Mouse (Mus musculus) limb, embryonic 13.5 days (tissue): ENCODE results near the gene Dmrt2. TPM values are rescaled to one million over a fixed set of nuclear protein-coding genes. Genes with fewer than 3 reads are reported as not detected.

Experiments
- ATAC-seq: fragments of 200-750 bp; cut with Nextera tagmentation; 2 replicates; pipeline ENCODE4 v1.8.0; 2017; ENCODE audit warnings: low read depth, moderate number of reproducible peaks, moderate TSS enrichment; ENCODE audit not compliant: low FRiP score
- H3K27ac ChIP-seq: fragments of 300-500 bp; sonication (generic); 2 replicates; pipeline ENCODE4 v1.5.1; 2015; ENCODE audit warnings: inconsistent platforms, mild to moderate bottlenecking, moderate library complexity
- H3K27me3 ChIP-seq: fragments of 300-500 bp; sonication (generic); 2 replicates; pipeline ENCODE4 v1.6.1; 2015; ENCODE audit warnings: mild to moderate bottlenecking, inconsistent platforms
- H3K36me3 ChIP-seq: fragments of 300-500 bp; sonication (generic); 2 replicates; pipeline ENCODE4 v1.6.1; 2015; ENCODE audit warnings: inconsistent platforms, mild to moderate bottlenecking, moderate library complexity
- H3K4me1 ChIP-seq: fragments of 300-500 bp; sonication (generic); 2 replicates; pipeline ENCODE4 v1.6.1; 2015; ENCODE audit warnings: inconsistent platforms
- H3K4me2 ChIP-seq: fragments of 300-500 bp; sonication (generic); replicated peaks from 2 replicates; pipeline ENCODE4 v1.6.1; 2015; ENCODE audit warnings: inconsistent platforms, mild to moderate bottlenecking, moderate library complexity
- H3K4me3 ChIP-seq: fragments of 300-500 bp; sonication (generic); 2 replicates; pipeline ENCODE4 v1.5.1; 2015; ENCODE audit warnings: moderate library complexity, mild to moderate bottlenecking, inconsistent platforms
- H3K9ac ChIP-seq: fragments of 300-500 bp; sonication (generic); 2 replicates; pipeline ENCODE4 v1.6.1; 2015; ENCODE audit warnings: mild to moderate bottlenecking, inconsistent platforms
- H3K9me3 ChIP-seq: fragments of 300-500 bp; sonication (generic); 2 replicates; pipeline ENCODE4 v1.6.1; 2016; ENCODE audit warnings: inconsistent platforms
- WGBS: fragments of 180-500 bp; shearing (Covaris S2); methylation state at CpG from one replicate; pipeline ENCODE4 v1.1.7; 2015; 5-methylcytosine and 5-hydroxymethylcytosine counted together
- polyA plus RNA-seq: library from polyadenylated mRNA; unstranded; fragments of >200 nt; fragmentation: Nextera tagmentation; extraction: Ambion mirVana; gene quantifications from 2 replicates; pipeline ENCODE4 v1.2.1, GENCODE M21; 2015

The Dmrt2 gene
- polyA plus RNA-seq, result 21.9 and 22.6 TPM in 2 replicates

GRCm38 (mm10) chr19:25672101-25672950 is at the start of gene Dmrt2:
Dmrt2 (plus strand) TSS chr19:25672411.
- H3K9ac ChIP-seq, result peak within 1 kb of the TSS; percentile 73
- H3K36me3 ChIP-seq, result no peaks in the 10 kb centered on the region
- no peak within 1 kb of the TSS; the same call in 1 of the 2 replicates for H3K27ac ChIP-seq
- under 1% methylated on average over 44 of the region's 44 CpGs for WGBS
- H3K9me3 ChIP-seq, result no peaks in the 10 kb centered on the region
- peak within 1 kb of the TSS; percentile 54 for H3K4me3 ChIP-seq
- H3K27me3 ChIP-seq, result peaks cover 99% of the 10 kb centered on the region
- peak within 1 kb of the TSS; percentile 80 for H3K4me2 ChIP-seq
- peak; percentile 99 for ATAC-seq
- peaks cover 25% of the 10 kb centered on the region for H3K4me1 ChIP-seq

DNA sequence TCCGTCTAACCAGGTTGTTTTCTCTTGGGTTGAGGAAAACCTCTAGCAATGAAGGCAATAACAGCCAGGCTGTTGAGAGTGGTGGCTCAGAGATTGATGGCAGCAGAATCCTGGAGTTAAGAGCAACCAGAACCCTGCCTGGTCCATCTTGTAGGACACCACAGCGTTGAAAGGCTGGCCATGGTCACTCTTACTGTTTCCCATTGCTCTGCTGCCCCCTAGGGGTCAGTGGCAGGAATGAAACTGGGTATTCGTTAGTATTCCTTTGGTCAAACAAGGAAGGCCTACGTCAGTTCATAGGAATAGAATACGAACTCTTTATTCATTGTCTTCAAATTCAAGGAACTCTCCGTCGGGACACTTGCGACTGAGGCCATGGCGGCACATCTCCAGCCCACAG is 43.7 kb upstream of the Dmrt2 start:
- no peaks in the 10 kb centered on the region for H3K4me1 ChIP-seq
- no peak overlapping the region for H3K4me2 ChIP-seq
- no peak overlapping the region for H3K27ac ChIP-seq
- H3K9me3 ChIP-seq, result no peaks in the 10 kb centered on the region
- peaks cover 57% of the 10 kb centered on the region for H3K27me3 ChIP-seq
- peak; percentile 64; the same call in 1 of the 2 replicates for ATAC-seq
- H3K4me3 ChIP-seq, result no peak overlapping the region
- 0 out of 2 replicates have a peak overlapping the region, but pooled peaks have one; percentile 19 for H3K9ac ChIP-seq
- WGBS, result 12% methylated on average over 9 of the region's 9 CpGs
- no peaks in the 10 kb centered on the region for H3K36me3 ChIP-seq

DNA sequence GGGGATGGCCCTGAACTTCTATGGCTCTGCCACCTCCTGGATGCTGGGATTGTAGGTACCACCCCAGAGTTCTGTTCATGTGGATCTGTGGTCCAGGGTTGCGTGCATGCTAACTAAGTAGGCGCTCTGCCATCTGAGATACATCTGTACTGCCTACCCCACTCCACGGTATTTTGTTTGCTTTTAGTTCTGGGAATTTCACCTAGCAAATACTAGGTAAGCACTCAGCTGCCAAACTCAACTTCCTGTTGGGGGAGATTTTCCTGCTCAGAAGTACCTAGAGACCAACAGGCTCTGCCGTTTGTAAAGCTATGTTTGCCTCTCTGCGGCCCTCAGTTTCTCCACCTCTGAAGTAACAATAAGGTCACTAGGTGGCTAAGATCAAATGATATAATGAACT is 37.1 kb upstream of the Dmrt2 start:
- H3K27ac ChIP-seq, result no peak overlapping the region
- ATAC-seq, result no peak
- H3K4me1 ChIP-seq, result no peaks in the 10 kb centered on the region
- H3K9ac ChIP-seq, result no peak overlapping the region
- 77% methylated on average over 5 of the region's 5 CpGs for WGBS
- H3K4me2 ChIP-seq, result peak overlapping the region; percentile 59; the same call in 1 of the 2 replicates
- H3K9me3 ChIP-seq, result no peaks in the 10 kb centered on the region
- no peak overlapping the region for H3K4me3 ChIP-seq
- peaks cover 7% of the 10 kb centered on the region for H3K27me3 ChIP-seq
- H3K36me3 ChIP-seq, result no peaks in the 10 kb centered on the region

- Histone ChIP-seq H3K9me3 (no peaks in the 10 kb centered on the region), H3K4me2 (peak overlapping the region; percentile 59), H3K27me3 (peaks cover 7% of the 10 kb centered on the region), H3K9ac (0 out of 2 replicates have a peak overlapping the region, but pooled peaks have one; percentile 43), H3K4me1 (no peaks in the 10 kb centered on the region), H3K27ac (no peak overlapping the region), H3K36me3 (no peaks in the 10 kb centered on the region), H3K4me3 (peak overlapping the region; percentile 38)
- WGBS, result 15% methylated on average over 22 of the region's 22 CpGs
- ATAC-seq, result peak; percentile 77
These were observed 36.5 kb upstream of the Dmrt2 start for GRCm38 (mm10) chr19:25635622-25636244.

- no peak for ATAC-seq
- Histone ChIP-seq H3K4me2 (no peak overlapping the region), H3K27me3 (peaks cover 7% of the 10 kb centered on the region), H3K9ac (no peak overlapping the region), H3K36me3 (no peaks in the 10 kb centered on the region), H3K9me3 (no peaks in the 10 kb centered on the region), H3K27ac (no peak overlapping the region), H3K4me1 (no peaks in the 10 kb centered on the region), H3K4me3 (no peak overlapping the region)
- WGBS, result 77% methylated on average over 11 of the region's 11 CpGs
These were observed 33.3 kb upstream of the Dmrt2 start for GRCm38 (mm10) chr19:25638766-25639361.

DNA sequence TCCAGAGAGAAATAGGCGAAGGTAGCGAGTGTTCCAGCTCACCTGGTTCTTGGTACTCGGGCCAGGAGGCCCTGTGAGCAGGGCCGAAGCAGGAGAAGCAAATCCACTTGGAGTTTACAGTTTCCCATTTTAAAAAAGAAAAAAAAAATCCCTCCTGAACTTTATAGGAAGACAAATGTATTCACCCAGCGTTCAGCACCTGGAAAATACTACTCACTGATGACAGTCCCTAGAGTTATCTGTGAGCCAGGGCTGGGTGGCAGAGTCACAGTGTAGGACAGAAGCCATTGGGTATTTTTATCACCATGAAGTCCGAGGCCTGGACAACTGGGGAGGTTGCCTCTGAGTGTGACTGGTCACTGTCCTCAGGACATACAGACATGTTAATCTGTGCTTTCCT is 30.4 kb upstream of the Dmrt2 start:
- no peak overlapping the region for H3K27ac ChIP-seq
- H3K4me3 ChIP-seq, result no peak overlapping the region
- 85% methylated on average over 6 of the region's 6 CpGs for WGBS
- H3K27me3 ChIP-seq, result peaks cover 7% of the 10 kb centered on the region
- no peaks in the 10 kb centered on the region for H3K4me1 ChIP-seq
- H3K36me3 ChIP-seq, result no peaks in the 10 kb centered on the region
- ATAC-seq, result no peak
- no peaks in the 10 kb centered on the region for H3K9me3 ChIP-seq
- no peak overlapping the region for H3K4me2 ChIP-seq
- no peak overlapping the region for H3K9ac ChIP-seq

DNA sequence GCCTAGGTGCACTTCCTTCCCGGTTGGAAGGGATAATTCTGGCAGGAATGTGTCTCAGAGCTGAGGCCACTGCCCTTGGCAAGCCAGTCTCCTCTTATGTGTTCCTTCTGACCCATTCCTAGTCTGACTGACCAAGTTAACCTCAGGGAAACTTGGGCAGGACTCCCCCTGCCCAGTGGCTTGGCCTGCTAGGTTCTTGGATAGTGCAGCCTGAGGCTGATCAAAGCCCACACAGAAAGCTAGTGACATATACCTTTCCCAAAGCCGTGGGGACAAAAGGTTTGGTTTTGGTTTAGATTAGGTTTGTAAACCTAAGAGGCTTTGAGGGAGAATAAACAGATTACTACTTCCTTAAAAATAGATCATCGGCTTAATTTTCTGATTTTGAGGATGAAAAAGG is 25.1 kb upstream of the Dmrt2 start:
- Histone ChIP-seq H3K4me1 (no peaks in the 10 kb centered on the region), H3K4me3 (no peak overlapping the region), H3K4me2 (no peak overlapping the region), H3K9ac (no peak overlapping the region), H3K27me3 (0 out of 2 replicates have a peak, but pooled peaks cover 2% of the 10 kb centered on the region), H3K36me3 (no peaks in the 10 kb centered on the region), H3K9me3 (no peaks in the 10 kb centered on the region), H3K27ac (no peak overlapping the region)
- no peak for ATAC-seq
- 63% methylated on average over 3 of the region's 3 CpGs for WGBS

DNA sequence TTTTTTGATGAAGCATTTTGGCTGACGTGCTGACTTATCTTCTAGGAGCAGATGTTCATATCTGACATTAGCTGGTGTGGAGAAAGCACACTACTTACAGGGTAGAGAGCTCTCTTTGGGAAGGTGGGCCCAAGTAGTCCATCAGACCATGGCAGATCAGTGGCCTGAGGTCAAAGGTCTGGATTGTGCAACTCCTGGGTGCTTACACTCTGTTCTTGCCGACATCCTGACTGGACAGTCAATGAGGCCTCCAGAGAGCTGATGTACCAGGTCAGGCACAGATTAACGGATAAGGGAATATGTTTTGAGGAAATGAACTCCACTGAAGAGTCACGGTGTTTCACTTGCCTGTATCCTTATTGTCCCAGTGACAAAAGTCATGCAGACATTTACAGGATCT is 23.5 kb upstream of the Dmrt2 start:
- no peaks in the 10 kb centered on the region for H3K4me1 ChIP-seq
- H3K4me3 ChIP-seq, result no peak overlapping the region
- H3K9me3 ChIP-seq, result no peaks in the 10 kb centered on the region
- 0 out of 2 replicates have a peak, but pooled peaks cover 2% of the 10 kb centered on the region for H3K27me3 ChIP-seq
- no peaks in the 10 kb centered on the region for H3K36me3 ChIP-seq
- H3K9ac ChIP-seq, result no peak overlapping the region
- WGBS, result 74% methylated on average over 4 of the region's 4 CpGs
- no peak overlapping the region for H3K4me2 ChIP-seq
- no peak for ATAC-seq
- H3K27ac ChIP-seq, result no peak overlapping the region

DNA sequence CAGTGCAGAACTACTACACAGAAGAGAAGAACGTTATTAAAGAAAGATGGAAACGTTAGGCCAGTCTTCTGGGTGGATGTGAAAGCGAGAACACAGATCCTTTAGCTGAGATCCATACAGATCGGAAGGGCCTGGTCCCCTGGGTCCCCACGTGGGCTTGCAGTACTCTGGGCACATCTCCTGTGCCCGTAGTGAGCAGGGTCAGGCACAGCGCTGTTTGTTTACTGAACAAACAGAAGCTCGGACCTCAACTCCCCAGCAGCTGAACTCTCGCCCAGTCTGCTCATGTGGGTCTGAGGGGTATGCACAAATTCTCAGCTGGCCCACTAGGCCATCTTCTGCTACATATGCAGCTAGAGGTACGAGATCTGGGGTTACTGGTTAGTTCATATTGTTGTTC is 21.7 kb upstream of the Dmrt2 start:
- Histone ChIP-seq H3K4me1 (peaks cover 15% of the 10 kb centered on the region), H3K36me3 (no peaks in the 10 kb centered on the region)
- WGBS, result 79% methylated on average over 10 of the region's 10 CpGs

GRCm38 (mm10) chr19:25652560-25652959 is 19.7 kb upstream of the Dmrt2 start:
- Histone ChIP-seq H3K36me3 (no peaks in the 10 kb centered on the region), H3K27ac (no peak overlapping the region), H3K4me1 (peaks cover 15% of the 10 kb centered on the region), H3K9ac (no peak overlapping the region), H3K9me3 (no peaks in the 10 kb centered on the region), H3K4me2 (no peak overlapping the region), H3K27me3 (0 out of 2 replicates have a peak, but pooled peaks cover 10% of the 10 kb centered on the region), H3K4me3 (no peak overlapping the region)
- ATAC-seq, result no peak
- 59% methylated on average over 5 of the region's 5 CpGs for WGBS

More for the DNA sequence above, 21.7 kb upstream of the Dmrt2 start:
- Histone ChIP-seq H3K27ac (no peak overlapping the region), H3K27me3 (0 out of 2 replicates have a peak, but pooled peaks cover 3% of the 10 kb centered on the region), H3K9ac (no peak overlapping the region), H3K4me2 (no peak overlapping the region), H3K4me3 (no peak overlapping the region), H3K9me3 (no peaks in the 10 kb centered on the region)
- ATAC-seq, result no peak

GRCm38 (mm10) chr19:25654034-25654749 is 18.0 kb upstream of the Dmrt2 start:
- Histone ChIP-seq H3K9me3 (no peaks in the 10 kb centered on the region), H3K4me3 (no peak overlapping the region), H3K4me1 (peaks cover 15% of the 10 kb centered on the region), H3K4me2 (peak overlapping the region; percentile 22; the same call in 1 of the 2 replicates), H3K36me3 (no peaks in the 10 kb centered on the region), H3K27me3 (0 out of 2 replicates have a peak, but pooled peaks cover 10% of the 10 kb centered on the region), H3K9ac (no peak overlapping the region), H3K27ac (peak overlapping the region; percentile 29; the same call in 1 of the 2 replicates)
- 17% methylated on average over 12 of the region's 12 CpGs for WGBS
- peak; percentile 88 for ATAC-seq
